Mouse (Mus musculus) natural killer cell, adult 2 months (primary cell): ENCODE results near the gene Bcl11b.

ENCODE experiments used
- DNase-seq, 2 experiments: peaks; one replicate each; pipeline ENCODE4 v3.0.0; 2022; ENCODE audit warnings: low spot score in 2 of 2

The Bcl11b gene

DNA sequence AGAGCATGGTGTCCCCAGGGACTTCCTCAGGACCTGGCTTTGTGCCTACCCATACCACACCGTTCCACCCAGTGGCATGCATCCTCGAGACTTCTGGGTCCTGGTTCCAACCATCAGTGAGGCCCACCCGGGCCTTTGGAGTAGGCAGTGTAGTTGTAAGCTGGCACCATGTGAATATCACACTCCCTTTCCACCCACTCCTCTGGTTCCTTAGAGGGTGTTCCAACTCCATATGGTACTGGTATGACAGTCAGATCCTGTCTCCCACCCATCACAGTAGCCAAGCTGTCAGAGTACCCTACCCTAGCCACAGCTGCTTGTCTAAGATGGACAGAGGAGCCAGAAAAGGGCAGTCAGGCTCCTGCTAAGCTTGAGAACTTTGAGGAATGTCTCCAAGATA lies 112.0 kb downstream of the Bcl11b start:
- DNase-seq: no peak

DNA sequence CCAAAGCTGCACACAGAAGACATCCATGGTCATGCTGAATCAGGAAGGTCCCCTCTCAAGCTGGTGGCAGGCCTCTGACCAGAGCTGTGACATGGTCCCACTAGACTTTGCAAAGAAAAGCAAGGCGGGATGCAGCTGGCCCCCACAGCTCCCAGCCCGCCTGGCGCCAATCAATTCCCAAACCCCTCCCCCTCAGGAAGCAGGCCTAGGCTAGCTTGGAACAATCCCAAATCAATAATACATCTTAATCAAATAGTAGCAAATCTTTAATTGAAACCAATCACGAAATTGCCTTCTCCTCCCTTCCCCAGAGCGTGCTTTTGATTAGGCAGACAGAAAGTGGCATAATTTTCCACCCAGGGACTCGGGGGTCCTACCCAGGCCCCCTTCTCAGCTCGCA lies 113.1 kb downstream of the Bcl11b start:
- DNase-seq: no peak

DNA sequence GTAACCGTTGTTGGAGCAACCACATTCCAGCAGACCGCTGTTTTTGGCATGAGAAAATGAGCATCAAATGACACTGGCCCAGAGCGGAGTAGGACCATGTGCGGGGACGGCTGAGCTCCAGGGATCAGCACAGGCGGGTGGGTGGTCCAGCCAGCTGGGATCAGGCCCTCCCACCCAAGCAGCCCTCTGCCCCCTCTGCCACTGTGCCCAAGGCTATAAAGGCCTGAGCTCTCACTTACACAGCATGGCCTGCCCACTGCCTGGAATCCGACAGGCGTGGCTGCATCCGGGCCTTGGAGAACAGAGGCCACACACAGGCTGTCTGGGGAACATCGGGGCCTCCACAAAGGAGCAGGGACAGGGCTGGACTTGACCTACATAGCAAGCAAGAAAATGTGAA lies 113.6 kb downstream of the Bcl11b start:
- no peak for DNase-seq

DNA sequence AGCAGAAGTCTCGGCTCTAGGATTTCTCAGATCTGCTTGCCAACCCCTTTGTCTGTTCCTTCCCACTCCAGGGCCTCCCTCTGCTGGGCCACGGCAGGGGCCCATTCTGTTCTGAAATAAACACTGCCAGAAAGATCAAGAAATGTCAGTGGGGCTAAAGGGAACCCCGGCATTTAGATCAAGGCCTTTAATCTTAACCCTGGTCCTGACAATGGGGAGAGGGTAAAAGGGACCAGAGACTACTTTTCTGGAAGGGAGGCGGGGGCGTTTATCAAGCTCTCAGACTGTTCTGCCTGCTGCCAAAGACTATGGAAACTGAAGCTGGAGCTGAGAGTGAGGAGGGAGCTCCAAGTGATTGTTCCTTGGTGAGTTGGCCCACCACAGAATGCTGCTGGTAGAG lies 114.8 kb downstream of the Bcl11b start:
- DNase-seq: no peak

DNA sequence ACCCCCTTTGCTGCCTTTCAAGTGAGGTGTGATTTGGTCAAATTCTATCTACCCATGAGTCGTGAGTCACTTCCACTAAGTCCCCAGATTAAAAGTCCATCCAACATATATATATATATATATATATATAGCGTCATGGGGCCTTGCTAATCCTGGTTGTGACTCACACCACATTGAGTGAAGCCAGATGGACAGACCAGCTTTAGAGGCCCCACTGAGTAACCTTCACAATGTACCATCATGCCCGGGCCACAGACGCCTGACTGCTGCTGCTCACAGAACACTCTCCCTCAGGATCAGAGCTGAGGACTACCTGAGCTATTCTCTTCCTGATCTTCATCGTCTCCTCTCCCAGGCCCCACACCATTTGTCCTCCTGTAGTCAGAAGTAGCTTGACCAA lies 115.4 kb downstream of the Bcl11b start:
- no peak for DNase-seq

DNA sequence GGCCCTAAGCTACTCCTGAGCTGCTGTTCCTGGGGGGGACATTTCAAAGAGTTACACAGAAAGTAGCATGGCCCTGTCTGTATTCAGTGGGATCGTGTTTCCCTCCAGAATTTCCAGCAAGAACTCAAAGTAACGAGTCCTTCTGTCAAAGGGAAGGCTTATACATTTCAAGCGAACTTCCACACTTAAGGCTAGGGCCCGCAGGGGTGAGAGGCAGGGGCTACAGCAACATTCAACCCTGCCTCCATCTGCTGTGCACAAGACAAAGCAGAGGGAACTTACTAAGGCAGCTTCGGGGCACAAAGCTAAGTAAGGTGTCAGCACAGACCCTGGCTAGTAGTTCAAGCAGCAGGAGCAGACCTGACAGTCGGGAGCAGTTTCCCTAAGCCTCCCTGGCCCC lies 115.8 kb downstream of the Bcl11b start:
- no peak for DNase-seq

DNA sequence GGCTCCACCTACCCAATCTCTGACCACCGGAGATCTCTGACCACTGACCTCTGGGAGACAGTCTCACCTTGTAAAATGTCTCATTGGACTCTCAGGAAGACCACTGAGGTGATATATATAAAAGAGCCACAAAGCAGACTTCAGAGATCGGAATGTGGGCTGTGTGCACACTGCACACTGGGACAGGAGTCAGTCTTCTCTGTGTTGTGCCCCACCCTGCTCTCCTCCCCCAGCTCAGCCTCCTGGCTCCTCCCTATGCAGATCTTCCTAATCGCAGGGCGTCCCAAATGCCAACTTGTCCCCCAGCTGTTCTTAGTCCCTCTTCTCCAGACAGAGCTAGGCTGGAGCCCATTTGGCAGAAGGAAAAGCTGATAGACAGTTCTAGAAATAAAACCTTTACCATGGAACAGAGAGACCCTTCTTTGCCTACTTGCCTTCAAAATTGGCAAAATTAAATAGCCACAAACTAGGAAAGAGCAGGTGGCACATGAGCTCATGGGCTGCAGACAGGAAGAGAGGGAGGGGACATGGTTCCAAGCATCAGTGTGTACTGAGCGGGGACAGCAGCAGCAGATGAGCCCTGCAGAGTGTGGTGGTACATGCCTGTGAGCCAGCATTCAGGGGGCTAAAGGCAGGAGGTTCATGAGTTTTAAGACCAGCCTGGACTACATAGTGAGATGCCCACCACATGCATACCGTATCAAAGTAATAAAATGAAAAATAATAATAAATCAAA lies 118.9 kb downstream of the Bcl11b start:
- DNase-seq: no peak

DNA sequence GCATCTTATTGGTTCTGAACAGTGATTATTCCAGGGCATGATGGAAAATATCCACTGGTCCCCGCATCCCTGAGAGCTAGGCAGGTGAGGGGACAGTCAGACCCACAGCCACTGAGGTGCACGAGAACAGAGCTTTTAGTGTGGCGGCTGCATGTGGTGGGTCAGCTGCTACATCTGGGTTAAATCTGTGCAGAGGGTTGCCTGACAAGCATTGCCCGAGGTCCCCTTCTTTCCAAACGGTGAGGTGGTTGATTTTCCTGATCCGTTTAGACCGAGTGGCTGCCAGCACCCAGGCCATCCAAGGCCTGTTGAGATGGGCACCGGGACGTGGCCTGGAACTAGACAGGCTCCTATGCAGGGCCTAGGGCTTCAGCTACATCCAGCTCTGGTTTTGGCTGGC lies 121.7 kb downstream of the Bcl11b start:
- DNase-seq: no peak

DNA sequence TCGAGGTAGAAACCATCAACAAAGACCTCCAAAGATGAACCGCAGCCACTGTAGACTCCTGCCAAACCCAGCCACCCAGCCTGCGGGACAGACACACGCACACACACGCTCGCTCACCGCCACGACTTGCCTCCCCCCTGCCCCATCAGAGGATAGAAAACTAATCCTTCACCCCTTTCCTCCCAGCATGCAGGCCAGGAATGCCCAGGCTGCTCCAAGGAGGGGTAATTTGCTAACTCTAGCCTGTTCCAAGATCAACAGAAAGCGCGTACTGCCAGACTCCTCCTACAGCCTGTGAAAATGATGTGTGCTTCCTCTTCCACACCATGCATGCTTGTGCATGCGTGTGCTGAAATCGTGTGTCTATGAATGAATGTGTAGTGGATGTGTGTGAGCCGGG lies 122.7 kb downstream of the Bcl11b start:
- DNase-seq: no peak

DNA sequence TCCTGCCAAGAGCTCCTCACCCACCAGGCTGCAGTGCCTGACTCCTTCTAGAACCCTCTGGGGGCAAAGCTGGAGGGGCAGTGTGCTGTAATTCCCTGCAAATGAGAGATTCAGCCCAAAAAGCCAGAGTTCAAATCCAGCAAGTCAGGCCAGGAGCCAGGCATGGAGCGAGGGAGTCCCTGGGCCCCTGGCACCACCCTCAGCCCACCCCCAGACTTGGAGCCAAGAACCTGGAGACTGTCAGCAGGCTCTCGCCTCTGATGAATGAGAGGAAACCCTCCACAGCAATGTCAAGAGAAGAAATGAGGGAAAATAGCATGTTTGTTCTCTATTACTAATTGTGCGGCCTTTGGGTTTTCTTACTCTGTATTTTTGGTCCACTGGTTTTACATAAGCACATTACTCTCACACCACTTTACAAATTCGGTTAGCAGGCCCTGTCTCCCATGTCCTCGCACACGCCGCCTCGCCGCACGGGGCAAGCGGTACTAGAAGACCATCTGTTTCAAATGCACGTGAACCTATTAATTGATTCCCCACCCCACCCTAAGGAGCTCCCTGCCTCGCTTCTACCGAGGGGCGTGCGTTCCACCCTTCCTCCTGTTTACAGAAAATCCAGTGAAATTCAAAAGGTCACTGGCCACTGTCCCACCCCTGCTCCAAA lies 124.2 kb downstream of the Bcl11b start:
- no peak for DNase-seq

DNA sequence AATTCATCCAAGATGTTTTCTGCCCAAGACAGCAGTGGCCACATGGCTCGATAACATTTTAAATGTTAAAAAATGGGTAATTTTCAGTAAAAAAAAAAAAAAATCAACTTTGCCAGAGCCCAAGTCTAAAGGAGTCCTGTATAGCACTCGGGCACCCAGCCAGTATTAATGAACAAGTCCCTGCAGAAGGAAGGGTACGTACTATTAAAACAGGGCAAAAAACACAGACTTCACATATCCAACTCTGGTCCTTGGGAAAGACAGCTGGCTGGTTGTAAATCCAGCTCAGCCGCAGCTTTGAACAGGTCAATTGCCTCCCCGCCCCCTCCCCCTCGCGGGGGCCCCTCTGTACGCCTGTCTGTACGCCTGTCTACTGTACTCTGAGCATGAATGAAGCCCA lies 127.2 kb downstream of the Bcl11b start:
- DNase-seq: no peak

DNA sequence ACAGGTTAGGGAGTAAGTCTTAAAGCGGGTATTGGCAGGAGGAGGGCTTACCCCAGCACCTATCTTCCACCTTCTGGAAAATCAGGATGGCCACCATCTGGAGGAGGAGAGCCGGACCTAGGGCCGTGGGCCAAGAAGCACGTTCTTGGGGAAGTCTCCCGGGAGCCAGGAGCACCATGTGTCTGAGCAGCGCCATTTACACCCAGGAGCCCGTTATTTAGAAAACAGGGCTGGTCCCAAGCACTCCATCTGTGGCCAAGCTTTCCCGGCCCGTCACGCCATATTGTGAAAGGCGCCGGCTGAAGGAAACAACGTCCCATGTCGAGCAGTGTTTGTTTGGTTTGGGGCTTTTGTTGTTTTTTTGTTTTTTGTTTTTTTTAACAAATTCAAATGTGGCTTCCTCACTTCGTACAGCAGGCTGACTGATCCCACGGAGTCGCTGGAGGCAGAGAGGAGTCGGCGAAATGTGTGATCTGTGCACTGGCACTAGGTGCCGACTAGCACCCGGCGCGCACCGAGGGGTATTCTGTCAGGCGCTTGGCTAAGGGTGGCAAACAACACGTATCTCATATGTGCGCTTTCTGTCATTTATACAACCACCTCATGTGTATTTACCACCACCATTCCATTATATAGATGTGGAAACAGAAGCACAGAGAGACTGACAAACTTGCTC lies 128.8 kb downstream of the Bcl11b start:
- DNase-seq: no peak

DNA sequence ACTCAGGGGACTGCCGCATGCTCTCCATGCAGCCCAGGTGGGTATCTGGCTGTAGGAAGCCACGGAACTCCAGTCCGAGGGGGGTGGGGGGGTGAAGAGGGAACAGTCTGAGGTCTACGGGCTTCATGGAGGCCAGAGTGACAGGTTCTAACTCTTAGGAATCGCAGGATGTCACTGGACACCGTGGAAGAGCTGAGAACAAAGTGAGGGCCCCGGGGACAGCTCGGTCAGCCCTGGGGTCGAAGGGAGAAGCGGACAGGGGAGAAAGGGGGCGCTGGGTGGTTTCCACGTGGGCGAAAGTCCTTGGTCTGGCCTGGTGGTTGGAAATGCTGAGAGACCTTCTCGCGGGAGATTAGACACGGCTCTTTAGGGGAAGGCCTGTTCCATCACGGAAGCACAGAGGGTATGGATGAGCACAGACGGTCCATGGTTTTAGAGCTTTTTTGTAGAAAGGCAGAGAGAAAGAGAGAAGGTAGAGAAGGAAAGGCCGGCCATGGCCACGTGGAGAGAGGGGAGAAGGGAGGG lies 133.8 kb downstream of the Bcl11b start:
- DNase-seq: no peak

DNA sequence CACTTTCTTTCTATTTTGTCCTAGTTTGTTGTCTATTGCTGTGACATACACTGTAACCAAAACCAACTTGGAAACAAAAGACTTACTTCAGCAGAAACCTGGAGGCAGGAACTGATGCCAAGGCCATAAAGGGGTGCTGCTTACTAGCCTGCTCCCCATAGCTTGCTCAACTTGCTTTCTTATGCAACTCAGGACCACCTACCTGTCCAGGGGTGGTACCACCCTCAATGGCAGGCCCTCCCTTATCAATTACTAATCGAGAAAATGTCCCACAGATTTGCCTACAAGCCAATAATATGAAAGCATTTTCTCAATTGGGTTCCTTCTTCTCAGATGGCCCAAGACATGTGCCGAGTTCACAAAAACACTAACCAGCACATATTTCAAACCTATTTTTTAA lies 135.1 kb downstream of the Bcl11b start:
- DNase-seq: no peak
